Mouse (Mus musculus) adipocyte (in vitro differentiated cells): ENCODE measurements at regions not wholly inside any gene's neighbourhood (a gene's known extent, or its start where the extent isn't known, plus 50 kb on each side); places are given as distances from the start of the nearest gene placed in this dataset.
A peak's percentile ranks its signal among the peaks of the same experiment; 100 is the strongest.

Experiments
- DNase-seq: peaks from one replicate; pipeline ENCODE4 v3.0.0-alpha.2; 2016; ENCODE audit warnings: low spot score

GRCm38 (mm10) chr3:104343096-104343495, 122.9 kb upstream of the Magi3 start:
- no peak for DNase-seq

- peak; percentile 19 for DNase-seq
These were observed 122.0 kb upstream of the Magi3 start for GRCm38 (mm10) chr3:104342220-104342619.

- no peak for DNase-seq
These were observed 120.2 kb upstream of the Magi3 start for GRCm38 (mm10) chr3:104340331-104340730.

GRCm38 (mm10) chr3:104336867-104337266, 116.7 kb upstream of the Magi3 start:
- DNase-seq = no peak

- no peak for DNase-seq
These were observed 116.1 kb upstream of the Magi3 start for GRCm38 (mm10) chr3:104336308-104336707.

GRCm38 (mm10) chr3:104334760-104335159, 114.6 kb upstream of the Magi3 start:
- no peak for DNase-seq

- no peak for DNase-seq
These were observed 113.2 kb upstream of the Magi3 start for GRCm38 (mm10) chr3:104333345-104333744.

- no peak for DNase-seq
These were observed 110.5 kb upstream of the Magi3 start for GRCm38 (mm10) chr3:104330646-104331045.

GRCm38 (mm10) chr3:104327829-104328228, 107.7 kb upstream of the Magi3 start:
- DNase-seq = no peak

GRCm38 (mm10) chr3:104327034-104327729, 107.0 kb upstream of the Magi3 start:
- DNase-seq = no peak

GRCm38 (mm10) chr3:104322591-104322990, 102.4 kb upstream of the Magi3 start:
- DNase-seq = no peak

GRCm38 (mm10) chr3:104320404-104320803, 100.2 kb upstream of the Magi3 start:
- DNase-seq = peak; percentile 31

GRCm38 (mm10) chr3:104319377-104319776, 99.2 kb upstream of the Magi3 start:
- DNase-seq = no peak

GRCm38 (mm10) chr3:104318911-104319310, 98.7 kb upstream of the Magi3 start:
- DNase-seq = peak; percentile 9

- DNase-seq = no peak
These were observed 97.4 kb upstream of the Magi3 start for GRCm38 (mm10) chr3:104317528-104317927.

GRCm38 (mm10) chr3:104313063-104313462, 92.9 kb upstream of the Magi3 start:
- no peak for DNase-seq

- DNase-seq = no peak
These were observed 86.8 kb upstream of the Magi3 start for GRCm38 (mm10) chr3:104306961-104307360.

GRCm38 (mm10) chr3:104305904-104306563, 85.9 kb upstream of the Magi3 start:
- DNase-seq = no peak

GRCm38 (mm10) chr3:104303577-104303976, 83.4 kb upstream of the Magi3 start:
- DNase-seq = peak; percentile 65

- DNase-seq = no peak
These were observed 80.0 kb upstream of the Magi3 start for GRCm38 (mm10) chr3:104300201-104300600.

- no peak for DNase-seq
These were observed 78.7 kb upstream of the Magi3 start for GRCm38 (mm10) chr3:104298878-104299277.

- DNase-seq = no peak
These were observed 78.2 kb upstream of the Magi3 start for GRCm38 (mm10) chr3:104298409-104298808.

GRCm38 (mm10) chr3:104297112-104297511, 76.9 kb upstream of the Magi3 start:
- no peak for DNase-seq

- DNase-seq = peak; percentile 71
These were observed 75.7 kb upstream of the Magi3 start for GRCm38 (mm10) chr3:104295856-104296255.
